Mouse (Mus musculus): ENCODE measurements at regions not wholly inside any gene's neighbourhood (a gene's known extent, or its start where the extent isn't known, plus 50 kb on each side); places are given as distances from the start of the nearest gene placed in this dataset.
A peak's percentile ranks its signal among the peaks of the same experiment; 100 is the strongest.

DNA sequence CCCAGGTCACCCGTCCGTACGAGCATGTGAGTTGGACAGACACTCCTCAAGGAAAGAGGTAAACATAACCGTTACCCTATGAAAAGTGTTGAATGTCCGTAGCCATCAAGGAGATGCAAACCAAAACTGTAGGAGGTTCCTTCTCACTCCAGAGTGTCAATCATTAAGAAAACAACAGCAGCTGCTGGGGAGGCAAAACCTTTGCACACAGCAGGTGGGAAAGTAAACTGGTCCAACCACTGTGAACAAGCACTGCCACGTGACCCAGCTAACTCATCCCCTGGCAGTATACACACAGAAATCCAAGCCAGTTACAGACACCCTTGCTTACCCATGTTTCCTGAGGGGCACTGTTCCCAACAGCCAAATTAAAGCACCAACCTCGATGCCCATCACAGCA, 54.7 kb upstream of the Irx5 start:
- no peak for ATAC-seq (replicated peaks; ENCODE audit: low read depth, poor library complexity, severe bottlenecking)

DNA sequence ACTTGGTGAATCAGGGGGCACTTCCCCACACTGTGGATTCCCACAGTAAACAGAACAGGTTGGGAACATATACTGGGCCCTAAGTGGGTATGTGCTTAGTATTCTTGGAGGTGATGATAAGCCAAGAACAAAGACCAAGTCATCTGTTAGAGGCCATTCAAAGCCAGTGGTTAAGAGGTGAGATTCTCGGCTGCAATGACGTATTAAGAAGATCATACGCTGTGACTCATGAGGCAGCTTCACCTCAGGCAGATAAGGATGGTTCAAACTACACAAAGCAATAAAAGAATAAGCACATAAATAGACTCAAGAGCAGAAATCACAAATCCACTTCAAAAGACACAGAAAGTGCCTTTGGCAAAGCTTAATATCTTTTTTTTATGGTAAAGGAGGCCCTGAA, 56.4 kb upstream of the Irx5 start:
- ATAC-seq (replicated peaks; ENCODE audit: low read depth, poor library complexity, severe bottlenecking): no peak

DNA sequence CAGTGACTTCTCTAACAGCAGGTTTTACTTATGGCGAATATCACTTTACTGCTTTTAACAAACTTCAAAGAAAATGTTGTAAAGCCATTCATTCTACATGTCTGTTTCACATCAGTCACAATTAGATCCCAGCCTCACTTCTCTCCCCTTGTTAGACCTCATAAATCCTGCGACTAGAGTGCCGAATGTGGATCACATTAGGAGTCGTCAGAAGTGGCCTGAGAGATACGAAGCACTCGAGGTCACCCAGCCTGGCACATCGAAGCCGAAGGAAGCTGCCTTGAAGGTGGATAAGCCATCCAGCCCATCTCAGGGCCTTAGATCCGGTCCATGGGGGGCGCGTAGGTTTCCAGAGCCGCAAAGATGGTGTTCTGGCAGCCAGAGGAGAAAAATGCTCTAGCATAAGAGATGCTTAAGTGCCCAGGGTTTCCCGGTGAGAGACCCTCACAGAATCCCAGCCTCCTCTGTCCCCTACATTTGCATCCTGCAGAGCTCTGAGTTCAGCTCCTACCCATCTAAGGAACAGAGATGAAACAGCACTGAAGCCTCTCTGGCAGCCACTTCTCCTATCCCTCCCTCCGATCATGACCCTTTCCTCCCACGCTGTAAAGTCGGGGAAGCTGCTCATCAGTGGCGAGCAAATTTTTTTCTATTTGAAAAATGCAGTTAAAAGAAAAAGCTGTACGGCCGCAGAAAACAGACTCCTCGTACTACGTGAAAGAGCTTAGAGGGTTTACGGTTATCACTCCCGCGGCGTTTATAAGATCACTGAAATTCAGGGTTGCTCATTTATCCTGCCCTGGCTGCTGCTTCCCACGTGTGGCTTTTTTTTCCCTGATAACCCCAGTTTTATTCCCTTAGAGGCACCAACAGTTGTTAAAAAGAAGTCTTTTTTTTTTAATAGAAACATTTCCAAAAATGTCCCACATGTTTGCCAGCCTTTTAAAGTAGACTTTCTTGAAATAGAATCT, 70.3 kb upstream of the Irx5 start:
- ATAC-seq (replicated peaks; ENCODE audit: low read depth, poor library complexity, severe bottlenecking): no peak

DNA sequence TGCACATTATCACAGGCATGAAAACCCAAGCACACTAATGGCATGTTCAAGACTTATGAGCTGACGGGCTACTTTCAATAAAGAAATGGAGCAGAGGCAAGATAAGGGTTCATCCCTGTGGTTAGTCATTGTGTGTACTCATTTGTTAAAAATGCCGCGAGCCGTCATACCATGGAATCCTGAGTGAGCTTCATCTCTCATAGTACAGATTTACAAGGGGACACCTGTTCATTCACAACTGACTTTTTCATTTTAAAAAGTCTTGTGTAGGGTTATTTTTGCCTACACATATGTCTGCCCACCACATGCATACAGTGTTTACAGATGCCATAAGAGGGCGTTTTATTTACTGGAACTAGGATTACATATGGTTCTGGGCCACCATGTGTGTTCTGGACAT, 81.7 kb upstream of the Irx5 start:
- ATAC-seq (replicated peaks; ENCODE audit: low read depth, poor library complexity, severe bottlenecking): no peak

DNA sequence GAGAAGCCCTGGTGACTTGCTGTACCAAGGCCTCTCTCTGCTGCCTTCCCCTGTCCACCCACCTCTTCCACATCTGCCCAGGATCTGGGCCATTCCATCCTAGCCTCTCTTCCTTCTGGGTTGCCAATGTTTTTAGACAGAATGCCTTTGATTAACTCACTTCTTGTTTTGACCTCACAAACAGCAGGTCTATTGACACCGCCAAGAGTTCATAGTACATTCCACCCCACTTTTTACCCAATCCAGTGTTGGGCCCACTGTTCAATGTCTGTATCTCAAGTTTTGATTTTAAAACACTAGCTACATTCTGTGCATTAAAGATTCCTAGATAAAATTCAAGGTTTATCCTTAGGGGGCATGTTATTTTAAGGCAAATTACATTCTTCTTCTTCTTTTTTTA, 84.7 kb upstream of the Irx5 start:
- ATAC-seq (replicated peaks; ENCODE audit: low read depth, poor library complexity, severe bottlenecking): no peak

DNA sequence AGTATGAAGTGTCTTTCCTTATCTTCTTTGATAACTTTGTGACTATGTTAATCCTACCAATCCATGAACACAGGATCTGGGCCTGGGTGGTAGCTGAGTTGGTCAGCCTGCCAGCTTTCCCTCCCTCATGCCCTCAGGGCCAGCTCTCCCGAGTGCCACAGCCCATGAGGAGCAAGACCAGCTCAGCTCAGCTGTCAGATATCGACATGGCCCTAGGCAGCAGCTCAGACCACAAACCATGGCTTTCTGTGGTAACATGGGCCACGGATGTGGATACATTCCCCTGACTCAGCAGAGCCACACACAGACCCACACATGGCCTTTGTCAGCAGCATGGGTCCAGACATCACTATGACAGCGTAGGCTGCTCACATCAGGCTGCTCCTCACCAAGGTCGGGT, 85.4 kb upstream of the Irx5 start:
- ATAC-seq (replicated peaks; ENCODE audit: low read depth, poor library complexity, severe bottlenecking): peak; percentile 32; the same call in 1 of the 2 replicates

DNA sequence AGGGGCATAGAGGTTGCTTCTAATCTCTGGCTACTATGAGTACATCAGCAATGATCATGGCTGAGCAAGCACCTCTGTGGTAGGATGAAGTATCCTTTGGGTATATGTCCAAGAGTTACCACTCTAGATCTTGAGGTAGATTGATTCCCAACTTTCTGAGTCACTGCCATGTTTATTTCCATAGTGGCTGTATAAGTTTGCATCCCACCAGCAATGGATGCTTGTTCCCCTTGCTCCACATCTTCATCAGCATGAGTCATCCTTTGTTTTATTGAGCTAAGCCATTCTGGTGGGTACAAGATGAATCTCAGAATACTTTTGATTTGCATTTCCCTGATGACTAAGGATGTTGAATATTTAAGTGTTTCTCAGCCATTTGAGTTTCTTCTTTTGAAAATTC, 86.8 kb upstream of the Irx5 start:
- no peak for ATAC-seq (replicated peaks; ENCODE audit: low read depth, poor library complexity, severe bottlenecking)

DNA sequence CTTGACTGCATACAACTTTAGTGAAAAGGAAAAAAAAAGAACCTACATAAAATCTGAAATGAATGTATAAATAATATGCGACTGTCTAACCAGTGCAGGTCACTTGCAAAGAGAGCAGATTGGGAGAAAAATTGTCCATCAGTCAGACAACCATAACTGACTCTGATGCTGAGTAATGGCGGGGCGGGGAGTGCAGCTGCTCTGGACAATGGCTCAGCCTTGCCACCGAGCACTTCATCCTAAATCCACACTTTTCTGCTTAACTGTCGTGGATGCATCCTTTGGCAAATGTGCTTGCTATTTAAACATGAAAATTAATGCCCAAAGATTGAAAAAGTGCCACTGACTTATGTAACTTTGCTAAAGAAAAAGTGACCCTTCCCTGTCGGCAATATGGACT, 90.0 kb upstream of the Irx5 start:
- no peak for ATAC-seq (replicated peaks; ENCODE audit: low read depth, poor library complexity, severe bottlenecking)

DNA sequence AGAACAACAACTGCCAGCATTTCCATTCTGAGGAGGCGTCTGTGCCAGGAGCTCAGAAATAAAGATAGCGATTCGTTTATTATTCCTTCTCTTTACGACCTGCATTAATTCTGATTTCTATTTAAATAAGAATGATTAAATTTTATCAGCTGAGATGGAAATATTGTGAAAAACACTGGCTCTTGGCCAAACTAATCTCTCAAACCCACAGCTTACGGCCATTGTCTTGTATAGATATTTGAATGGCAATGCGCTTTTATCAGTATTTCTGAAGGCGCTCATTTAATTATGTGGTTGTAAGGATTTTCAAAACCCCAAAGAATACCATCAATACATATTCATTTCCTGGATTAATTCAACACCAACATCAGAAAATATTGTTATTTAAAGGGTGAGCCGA, 97.4 kb upstream of the Irx5 start:
- no peak for ATAC-seq (replicated peaks; ENCODE audit: low read depth, poor library complexity, severe bottlenecking)

DNA sequence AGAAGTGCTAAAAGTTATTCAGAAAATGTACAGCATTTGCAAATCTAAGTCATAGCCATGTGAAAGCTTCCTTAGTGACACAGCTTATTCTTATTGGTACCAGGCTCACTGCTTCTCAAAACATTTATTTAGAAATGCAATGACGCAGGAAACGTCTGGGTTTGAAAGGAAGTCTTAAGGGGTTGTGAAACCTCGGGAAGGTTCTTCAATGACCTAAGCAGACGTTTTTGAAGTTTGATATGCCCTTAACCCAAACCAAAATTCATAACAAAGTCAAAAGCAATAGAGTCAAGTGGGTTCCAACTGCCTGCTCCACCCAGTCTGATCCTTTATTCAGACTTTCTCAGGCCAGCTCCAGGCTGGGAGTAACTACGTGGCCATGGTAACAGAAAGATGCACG, 99.2 kb upstream of the Irx5 start:
- ATAC-seq (replicated peaks; ENCODE audit: low read depth, poor library complexity, severe bottlenecking): peak; percentile 83

DNA sequence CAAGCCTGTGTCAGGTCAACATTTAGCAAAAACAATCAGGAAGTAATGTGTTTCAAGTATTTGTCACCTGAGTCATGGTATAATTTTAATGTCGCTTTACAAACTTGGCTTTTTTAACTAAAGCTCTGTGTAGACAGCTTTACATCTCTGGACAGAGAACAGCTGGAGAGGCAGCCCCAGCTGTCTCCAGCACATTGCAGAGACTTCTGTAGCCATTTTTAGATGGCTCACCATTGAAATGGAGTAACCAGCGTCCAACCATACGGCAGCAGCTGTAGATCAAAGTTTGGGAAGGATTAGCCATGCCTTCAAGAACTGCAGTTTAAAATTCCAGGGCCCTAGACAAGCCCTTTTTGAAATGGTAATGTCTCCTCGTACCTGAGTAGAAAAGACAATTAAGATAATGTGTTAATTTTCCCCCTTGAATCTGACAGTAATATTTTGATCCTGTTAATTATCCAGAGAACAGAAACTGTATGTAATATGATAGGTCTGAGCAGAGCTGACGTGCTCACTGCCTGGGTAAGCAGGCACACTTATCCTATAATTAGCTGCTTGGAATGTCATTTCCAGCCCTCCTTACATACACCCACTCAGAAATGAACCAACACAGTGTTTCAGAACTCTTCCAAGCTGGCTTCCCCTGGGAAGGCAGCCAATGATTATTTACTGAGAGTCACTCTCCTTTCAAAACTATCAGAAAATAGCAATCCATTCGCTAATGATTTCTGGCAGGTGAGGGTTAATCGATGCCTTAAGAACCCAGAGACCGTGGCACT, 104.6 kb upstream of the Irx5 start:
- ATAC-seq (replicated peaks; ENCODE audit: low read depth, poor library complexity, severe bottlenecking): no peak

DNA sequence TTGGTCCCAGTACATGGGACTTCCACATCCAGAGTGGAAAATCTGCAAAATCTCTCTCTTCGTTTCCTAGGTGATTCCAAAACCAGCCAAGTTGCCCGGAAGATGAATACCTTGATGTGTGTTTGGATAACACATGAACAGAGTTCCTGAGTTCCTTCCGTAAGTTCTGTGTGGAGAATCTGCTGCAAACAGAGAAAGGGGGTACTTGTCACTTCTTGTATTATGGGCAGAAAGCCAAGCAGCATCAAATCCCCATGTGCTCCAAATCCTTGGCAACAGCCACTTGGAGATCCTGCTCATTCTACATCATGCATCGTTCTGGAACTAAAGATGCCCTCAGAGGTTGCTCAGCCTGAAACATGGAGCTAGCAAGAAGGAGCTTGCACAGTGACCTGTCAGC, 111.1 kb upstream of the Irx5 start:
- ATAC-seq (replicated peaks; ENCODE audit: low read depth, poor library complexity, severe bottlenecking): no peak

DNA sequence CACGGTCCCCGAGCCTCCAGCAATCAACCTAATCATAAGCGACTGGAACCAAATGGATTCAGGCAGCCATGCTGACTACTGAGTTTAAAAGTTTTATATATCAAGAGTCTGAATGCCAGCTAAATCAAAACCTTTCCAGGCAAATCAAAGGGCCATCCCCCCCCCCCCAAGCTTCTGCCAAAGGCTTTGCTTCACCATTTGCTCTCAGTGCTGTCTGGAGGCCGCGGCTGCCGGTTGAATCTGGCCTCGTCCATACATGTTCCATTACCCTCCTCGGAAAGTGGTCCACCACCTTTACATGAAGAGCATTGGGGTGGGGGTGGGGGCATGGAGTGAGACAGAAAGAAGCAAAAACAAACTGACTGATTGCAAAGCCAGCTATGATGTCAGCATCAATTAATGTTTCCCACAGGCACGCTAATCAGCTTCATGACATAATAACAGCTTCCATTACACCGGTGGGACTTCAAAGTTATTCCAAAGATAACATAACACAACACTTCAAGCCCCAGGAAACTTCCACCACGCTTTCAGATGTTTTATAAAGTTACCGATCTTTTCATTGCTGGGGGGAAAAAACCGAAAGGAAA, 116.6 kb upstream of the Irx5 start:
- no peak for ATAC-seq (replicated peaks; ENCODE audit: low read depth, poor library complexity, severe bottlenecking)

DNA sequence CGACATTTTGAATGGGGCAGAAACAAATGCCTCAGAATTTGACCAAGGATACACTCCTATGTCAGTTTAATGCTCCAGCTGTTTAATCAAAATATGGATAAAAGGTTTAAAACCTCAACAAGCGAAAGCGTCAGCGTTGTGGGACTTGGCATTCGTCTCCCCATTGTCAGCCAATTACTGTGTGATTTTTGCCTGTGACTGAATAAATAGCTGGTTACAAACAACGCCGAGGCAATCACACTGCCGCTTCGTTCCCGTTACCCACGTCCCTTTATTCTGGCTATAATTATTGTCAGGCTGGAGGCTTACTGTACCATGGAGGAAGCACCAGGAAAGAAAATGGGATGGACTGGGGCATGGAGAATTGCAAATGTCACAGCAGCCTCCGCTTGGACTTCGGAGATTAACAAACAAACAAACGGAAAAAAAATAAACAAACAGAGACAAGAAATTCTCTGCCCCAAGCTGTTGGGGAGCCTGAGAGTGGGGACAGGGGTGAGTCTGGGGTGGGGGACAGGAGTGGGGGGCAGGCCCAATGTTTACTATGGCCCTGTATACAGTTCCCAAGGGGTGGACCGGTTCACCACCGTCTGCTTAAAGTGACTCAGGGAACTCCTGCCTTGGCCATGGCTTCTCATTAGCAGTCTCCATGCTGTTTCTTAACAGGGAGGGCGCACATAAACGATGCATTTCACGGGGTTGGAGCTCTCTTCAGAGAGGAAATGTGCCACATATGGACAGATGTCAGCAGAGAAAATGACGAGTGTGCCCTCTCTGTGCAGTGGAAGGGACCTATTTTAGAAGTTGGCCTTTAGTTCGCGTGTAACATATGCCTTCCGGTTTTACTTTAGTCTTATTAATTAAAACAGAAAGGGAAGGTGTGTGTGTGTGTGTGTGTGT, 125.8 kb upstream of the Irx5 start:
- ATAC-seq (replicated peaks; ENCODE audit: low read depth, poor library complexity, severe bottlenecking): no peak

DNA sequence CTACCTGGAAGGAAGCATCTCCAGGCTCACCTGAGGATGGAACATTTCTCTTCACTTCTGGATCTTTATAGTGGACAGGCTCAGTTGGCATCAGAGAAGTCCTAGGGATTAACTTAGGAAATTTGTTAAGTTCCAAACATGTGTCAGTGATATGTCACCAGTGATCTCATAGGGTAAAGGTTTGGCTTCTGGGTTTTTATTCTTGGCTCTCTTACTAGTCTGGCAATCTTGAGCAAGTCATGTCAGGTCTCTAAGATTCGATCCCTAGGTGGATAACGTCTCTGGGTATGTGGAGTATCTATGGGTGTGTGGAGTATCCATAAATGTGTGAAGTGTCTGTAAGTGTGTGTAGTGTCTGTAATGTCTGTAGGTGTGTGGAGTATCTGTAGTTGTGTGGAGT, 127.9 kb upstream of the Irx5 start:
- no peak for ATAC-seq (replicated peaks; ENCODE audit: low read depth, poor library complexity, severe bottlenecking)

DNA sequence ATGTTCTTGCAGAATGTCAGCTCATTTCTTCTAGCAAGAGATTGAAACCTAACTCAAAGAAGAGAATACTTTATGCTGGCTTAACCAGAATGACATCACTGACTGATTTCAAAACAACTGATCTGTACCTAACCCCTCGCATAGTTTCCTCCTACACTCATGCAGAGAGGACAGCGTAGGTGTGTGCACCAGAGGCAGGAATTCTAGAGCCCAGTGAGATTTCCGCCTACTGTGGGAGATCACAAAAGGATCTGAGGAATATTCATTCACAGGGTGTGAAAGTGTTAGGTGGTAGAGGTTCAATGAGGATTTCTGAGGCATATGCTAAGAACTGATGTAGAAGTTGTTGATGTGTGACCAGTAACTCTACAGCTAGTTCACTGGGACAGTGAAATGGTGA, 132.5 kb upstream of the Irx5 start:
- ATAC-seq (replicated peaks; ENCODE audit: low read depth, poor library complexity, severe bottlenecking): no peak

DNA sequence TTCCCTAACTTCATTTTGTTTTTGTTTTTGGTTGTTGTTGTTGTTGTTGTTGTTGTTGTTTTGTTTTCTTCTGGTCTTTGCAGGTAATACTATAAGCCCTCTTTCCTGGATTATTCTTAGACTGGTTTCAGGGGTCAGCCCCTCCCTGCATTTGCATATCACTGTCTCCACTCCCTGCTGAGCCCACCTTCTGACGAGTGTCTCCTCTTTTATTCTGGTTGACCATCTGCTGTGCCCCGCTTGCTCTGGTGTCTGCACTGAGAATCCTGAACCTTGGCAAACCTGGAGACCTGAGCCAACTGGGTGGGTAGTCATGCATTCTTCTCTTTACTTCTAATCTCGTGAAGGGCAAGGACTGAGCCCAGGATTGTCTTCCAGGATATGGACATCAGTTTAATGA, 134.4 kb upstream of the Irx5 start:
- no peak for ATAC-seq (replicated peaks; ENCODE audit: low read depth, poor library complexity, severe bottlenecking)

DNA sequence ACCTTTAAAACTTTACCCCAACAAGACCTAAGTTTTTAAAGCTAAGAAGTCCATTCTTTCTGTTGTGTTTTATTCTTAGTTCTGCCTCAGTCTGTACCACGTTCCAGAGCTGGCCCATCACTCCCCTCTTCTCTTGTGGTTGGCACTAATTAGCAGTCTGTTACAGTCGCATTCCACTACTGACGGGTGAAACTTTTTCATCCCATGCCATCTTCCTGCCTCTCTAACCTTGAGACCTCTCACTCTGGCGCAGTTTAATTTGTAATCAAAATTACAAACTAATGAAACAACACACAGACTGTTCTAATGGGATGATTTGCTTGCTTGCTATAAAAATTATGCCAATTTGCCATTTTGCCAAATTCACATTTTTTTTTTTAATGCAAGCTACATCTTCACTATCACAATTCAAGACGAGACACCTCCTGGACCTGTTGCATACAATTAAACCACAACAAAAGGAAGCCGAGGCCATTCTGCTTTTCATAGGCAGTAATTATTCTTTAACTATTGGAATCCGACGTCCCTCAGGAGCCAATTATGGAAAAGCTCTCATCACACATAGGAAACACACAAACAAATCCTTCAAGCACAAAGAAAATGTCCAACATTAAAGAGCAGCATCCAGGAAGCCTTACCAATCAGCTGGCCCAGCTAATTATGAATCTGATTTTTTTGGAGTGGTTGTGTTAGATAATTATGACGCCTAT, 138.1 kb upstream of the Irx5 start:
- no peak for ATAC-seq (replicated peaks; ENCODE audit: low read depth, poor library complexity, severe bottlenecking)

DNA sequence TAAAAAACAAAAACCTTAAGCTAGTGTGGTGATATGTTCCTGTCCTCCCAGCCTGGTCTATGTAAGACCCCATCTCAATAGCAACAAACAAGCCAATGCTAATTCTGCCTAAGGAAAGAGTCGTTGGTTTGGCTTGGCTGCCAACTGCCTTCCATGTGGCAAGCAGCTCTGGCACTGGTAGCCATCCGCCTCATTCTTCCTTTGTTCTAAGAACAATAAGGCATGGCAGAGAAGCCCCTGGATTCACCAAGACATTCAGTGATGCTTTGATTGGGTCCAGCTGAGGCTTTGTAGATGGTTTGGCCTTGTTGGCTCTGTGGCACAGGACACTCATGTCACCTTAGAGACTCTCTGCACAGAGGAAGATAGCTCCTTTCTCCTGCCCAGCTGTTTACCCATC, 139.9 kb upstream of the Irx5 start:
- no peak for ATAC-seq (replicated peaks; ENCODE audit: low read depth, poor library complexity, severe bottlenecking)

Data from common myeloid progenitor, adult 5-6 weeks (primary cell).